Mouse (Mus musculus) neural tube, embryonic 13.5 days (tissue): Measurements from ENCODE around the gene Iqgap2. TPM values are rescaled to one million over a fixed set of nuclear protein-coding genes. Genes with fewer than 3 reads are reported as not detected.

Source experiments
- polyA plus RNA-seq: library from polyadenylated mRNA; unstranded; fragments of >200 nt; fragmentation: Nextera tagmentation; extraction: Ambion mirVana; gene quantifications from 2 replicates; pipeline ENCODE4 v1.2.1, GENCODE M21; 2015

Iqgap2 gene
- polyA plus RNA-seq, 1 experiment from 2014 or later, result 2.7 TPM

Other genes with a start within 250 kb of the Iqgap2 start
- gene F2rl2, start 195.1 kb downstream of the Iqgap2 start, polyA plus RNA-seq, result 1.2 TPM in 2 replicates
- gene Gm20075, start 189.5 kb upstream of the Iqgap2 start, polyA plus RNA-seq, result 30.7 and 35.5 TPM in 2 replicates
- 0.36 TPM in 1 of 2 replicates, not detected in the other for gene Gm17190, start 190.1 kb upstream of the Iqgap2 start, polyA plus RNA-seq
- 26.8 and 32.3 TPM in 2 replicates for gene Sv2c, start 240.7 kb upstream of the Iqgap2 start, polyA plus RNA-seq